Mouse (Mus musculus) right cerebral cortex, adult 18-20 months (tissue): ENCODE results near the gene Krt17.
"Not testable (repeated sequence)": the region's sequence is repeated elsewhere in the genome, so short reads cannot be mapped to it uniquely, and the experiment has no call there.

Source experiments
- DNase-seq: peaks from one replicate; pipeline ENCODE4 v3.0.0; 2022; ENCODE audit warnings: mixed read lengths

Krt17 gene

DNA sequence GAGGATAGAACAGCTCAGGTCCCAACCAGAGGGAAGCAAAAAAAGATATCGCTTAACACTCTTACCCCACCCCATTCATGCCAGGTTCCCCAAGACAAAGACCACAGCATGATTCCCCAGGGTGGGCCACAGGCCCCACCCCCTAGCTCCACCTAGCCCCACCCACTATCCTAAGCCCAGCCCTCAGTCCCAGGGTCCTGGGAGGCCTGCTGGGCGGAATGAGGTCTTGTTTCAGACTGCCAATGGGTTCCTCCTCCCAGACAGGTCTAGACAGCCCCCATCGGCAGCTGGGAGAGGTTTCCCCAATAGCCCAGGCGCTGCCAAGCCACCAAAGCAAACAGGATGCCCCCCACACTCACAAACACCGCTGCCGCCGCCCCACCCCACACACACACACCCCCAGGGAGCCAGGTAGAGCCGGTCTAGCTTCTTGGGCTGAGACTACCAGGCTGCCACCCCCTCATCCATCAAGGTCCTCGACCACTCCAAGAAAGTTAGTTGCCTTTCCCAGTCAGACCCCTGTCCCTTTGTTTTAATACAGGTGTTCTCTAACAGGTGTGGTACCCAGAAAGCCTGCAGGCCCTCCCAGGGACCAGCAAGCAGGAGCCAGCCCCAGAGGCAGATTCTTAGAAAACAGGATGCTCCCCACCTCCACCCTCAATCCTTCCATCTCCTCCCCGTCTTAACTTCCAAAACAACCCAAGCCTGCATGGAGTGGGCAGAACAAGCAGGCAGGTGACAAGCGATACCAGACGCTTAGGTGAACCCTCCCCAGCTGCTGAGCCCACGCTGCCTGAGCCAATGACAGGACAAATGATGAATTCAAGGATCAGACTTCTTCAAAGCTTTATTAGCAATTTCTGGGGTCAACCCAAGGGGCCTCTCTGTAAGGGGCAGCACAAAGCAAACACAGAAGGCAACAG is 1.5 kb upstream of the Krt17 start:
- no peak for DNase-seq

DNA sequence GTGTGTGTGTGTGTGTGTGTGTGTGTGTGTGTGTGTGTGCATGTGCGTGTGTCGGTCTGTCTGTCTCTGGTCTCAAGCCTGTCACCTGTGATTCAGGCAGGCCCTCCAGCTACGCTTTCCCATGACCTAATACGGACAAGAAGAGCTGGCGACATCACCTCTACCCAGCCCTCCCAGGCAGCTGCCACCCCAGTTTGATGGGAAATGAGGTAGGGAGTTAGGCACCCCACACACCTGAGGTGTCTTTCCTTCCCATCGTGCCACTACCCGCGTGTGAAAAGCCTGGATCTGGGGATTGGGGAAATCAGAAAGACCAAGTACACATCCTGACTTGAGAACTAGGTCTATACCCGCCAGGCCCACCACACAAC is 391 bp upstream of the Krt17 start:
- DNase-seq = no peak

DNA sequence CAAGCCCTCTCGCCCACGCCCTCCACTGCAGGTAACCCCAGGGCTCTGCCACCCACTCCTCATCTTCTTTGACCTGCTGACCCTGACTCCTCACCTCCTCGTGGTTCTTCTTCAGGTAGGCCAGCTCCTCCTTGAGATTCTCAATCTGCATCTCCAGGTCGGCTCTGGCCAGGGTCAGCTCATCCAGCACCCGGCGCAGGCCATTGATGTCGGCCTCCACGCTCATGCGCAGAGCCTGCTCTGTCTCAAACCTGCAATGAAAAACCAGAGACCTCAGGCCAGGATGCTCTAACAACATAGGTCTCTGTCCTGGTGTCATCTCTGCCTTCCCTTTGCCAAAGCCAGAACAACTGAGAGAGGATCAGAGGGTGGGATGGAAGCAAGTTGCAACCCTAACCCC is 1.8 kb downstream of the Krt17 start:
- DNase-seq = no peak

DNA sequence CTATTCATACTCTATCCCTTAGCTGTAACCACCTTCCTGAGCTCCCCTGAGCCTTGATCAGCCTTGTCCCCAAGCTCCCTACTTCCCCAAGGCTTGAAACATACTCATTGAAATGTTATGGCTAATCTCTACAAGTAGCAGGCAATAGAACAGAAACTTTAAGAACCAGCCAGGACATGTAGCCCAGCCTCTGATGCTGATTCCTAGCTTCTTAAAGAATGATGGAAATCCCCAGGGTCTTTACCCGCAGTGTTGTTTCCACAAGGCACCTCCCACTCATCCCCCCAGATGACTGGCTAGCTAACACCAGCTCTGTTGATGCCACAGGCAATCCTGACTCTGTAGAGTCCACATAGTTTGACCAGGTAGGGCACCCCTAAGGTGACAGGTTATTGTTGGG is 2.9 kb downstream of the Krt17 start:
- DNase-seq = no peak

DNA sequence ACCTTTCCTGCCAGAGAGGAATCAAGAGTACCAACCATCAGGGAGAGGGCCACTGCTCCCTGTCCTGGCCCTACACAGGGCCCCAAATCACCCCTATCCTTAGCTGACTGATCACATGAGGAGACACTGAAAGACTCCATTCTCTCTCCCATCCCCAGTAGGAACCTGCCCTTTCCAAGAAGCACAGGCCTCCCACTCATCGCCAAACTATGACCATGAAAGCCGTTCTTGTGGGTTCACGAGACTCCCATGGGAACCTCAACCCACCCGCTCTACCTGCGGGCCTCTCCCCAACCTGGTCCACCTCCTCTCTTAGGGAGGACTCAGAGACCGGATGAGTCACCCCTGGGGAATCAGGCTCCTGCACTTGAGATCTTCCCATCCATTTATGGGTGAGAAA is 5.3 kb downstream of the Krt17 start:
- DNase-seq = no peak

DNA sequence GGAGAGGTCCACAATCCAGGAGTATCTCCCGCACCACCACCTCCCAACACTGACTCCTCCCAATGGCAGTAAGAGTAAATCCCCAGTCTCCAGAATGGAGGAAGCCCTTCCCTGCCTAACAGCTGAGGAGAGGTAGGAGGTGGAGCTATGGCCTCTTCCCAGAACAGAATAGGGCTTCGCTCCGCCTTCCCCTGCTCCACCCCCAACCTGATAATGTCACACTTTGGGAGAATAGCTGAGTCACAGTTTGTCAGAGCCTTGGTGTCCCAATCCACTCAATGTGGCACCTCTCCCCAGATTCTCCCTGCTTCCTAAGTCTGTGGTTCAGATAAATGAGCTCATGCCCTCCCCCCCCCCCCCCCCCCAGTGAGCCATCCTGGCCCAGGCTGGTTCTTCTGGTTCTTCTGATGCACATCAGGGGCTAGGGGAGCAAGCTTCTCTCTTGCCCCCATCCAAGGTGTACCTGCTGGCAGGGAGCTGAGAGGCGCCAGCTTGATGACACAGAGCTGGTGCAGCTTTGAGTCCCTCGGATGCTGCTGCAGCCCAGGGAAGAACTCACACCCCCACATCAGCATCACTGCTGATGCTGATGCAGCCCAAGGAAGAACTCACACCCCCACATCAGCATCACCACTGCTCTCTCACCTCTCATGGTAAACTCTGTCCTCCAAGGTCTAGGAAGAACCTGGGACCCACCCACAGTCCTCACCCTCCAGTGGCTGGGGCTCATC is 6.3 kb downstream of the Krt17 start:
- DNase-seq = peak; percentile 49

DNA sequence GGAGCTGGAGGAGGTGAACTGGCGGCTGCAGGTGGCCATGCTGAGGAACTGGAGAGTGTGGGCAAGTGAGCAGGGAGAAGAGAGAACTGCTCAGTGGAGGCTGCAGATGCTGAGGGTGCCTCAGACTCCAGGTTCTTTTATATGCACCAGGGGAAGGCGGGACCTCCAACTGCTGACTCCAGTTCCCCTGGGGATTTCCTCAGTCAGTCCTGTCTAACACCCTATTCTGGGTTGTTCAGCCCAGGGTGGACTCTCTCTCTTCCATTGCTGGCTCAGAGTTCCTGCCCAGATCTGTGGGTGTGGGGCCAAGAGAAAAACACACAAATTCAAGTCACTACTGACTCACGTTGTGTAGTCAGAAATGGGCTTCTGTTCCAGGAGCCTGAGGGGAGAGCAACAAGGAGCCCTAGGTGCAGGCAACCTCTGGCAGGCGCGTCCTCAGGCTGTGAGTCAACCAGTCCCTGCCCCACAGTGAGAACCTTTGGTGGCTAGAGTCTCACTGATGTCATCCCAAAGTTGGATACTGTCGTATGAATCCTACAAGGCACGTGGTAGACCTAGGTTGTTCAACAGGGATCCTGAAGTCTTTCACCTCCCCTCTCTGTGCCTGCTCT is 11.9 kb downstream of the Krt17 start, which contains the start of gene Krt16:
Gene Krt16 (minus strand): TSS at position 51 of the 614 bp plus-strand sequence.
- DNase-seq = no peak

DNA sequence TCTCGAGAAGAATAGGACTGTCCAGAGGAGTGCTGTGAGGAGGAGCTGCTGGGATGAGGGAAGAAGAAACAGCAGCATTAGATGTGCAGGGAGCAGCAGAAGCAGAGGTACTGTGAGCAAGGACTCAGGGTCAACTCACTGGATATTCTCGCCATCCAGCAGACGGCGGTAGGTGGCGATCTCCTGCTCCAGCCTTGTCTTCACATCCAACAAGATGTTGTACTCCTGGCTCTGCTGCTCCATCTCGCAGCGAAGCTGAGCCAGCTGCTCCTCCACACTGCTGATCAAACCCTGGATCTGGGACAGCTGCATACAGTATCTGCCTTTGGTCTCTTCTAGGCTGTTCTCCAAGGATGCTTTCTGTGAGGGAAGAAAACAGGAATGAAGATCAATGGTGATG is 14.4 kb downstream of the Krt17 start:
- DNase-seq = not testable (repeated sequence)

DNA sequence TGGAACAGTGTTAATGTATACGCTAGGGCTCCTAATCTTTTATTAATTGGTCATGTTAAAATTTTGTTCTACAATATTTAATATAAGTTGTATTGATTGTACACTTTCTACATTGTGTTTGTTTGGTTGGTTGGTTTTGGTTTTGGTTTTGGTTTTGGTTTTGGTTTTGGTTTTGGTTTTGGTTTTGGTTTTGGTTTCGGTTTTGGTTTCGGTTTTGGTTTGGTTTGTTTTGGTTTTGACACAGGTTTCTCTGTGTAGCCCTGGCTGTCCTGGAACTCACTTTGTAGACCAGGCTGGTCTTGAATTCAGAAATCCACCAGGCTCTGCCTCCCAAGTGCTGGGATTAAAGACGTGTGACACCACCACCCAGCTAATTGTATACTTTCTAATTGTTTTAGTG is 20.6 kb downstream of the Krt17 start:
- not testable (repeated sequence) for DNase-seq

DNA sequence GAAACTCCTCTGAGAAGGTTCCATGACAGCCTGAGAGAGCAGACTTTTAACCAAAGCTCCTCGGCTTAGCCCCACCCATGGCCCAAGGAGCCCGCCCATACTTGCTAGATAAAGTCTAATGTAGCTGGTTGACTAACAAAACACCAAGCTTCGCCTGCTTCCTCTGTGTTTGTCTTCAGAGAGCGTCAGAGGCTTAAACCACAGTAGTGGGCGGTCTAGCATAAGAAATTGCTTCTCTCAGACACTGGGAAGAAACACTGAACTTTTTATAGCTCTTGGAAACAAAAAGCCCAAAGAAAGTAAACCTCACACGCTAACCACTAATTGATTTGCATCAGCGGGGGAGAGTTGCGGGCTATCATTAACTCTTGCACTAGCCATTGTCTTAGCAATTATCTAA is 39.1 kb downstream of the Krt17 start:
- DNase-seq = peak; percentile 11

DNA sequence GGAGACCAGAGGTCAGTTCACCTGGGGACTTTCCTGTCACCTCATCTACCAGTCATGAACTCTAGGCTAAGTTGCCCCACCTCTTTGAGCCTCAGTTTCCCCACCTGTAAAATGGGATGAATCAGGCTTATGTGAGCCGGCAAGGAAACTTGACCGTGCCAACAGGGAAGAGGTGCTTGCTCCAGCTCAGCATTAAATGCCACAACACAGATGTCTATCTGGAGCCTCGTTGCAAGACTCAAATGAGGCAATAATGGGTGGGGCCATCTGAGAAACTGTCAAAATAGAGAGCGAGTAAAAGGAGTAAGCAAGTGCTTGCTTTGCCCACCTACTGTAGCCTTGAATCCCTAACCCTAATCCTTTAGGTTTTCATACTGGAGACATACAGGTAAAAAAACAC is 41.5 kb downstream of the Krt17 start:
- DNase-seq = no peak

DNA sequence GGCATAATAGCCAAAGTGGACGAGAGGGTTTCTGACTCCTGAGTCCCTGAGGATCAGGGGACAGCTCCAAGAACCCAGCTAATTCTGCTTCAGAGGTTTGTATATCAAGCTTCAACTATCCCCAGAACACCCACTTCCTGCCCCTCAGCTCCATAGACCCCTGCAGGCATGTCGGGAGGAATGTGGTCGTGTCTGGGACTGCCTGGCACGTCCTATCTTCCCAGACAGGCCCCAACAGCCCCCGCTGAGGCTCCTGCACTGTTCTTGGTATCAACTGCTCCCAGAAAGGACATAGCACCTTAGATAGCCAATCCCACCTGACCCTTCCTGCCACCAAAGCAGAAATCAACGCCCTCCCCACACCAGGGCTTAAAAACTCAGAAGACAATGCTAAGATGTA is 52.3 kb downstream of the Krt17 start:
- DNase-seq = no peak

DNA sequence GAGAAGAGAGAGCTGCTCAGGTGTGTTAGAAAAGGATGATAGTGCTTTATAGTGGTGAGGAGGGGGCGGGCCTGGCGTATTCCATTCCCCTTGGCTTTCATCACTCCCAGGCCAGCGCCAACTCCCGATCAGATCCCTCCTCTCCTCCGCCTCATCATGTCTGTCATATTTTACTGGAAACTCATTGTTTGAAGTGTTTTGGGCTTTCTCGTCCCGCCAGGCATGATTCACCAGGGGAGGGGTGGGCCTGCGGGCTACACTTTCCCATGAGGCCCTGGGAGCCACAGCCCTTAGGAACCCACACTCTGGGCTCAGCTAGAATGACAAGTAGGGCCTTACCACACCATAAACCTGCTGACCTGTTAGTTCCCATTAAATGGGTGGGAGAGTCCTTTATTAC is 53.3 kb downstream of the Krt17 start, which contains the start of gene Krt14:
Gene Krt14 (minus strand): TSS at position 51 of the 400 bp plus-strand sequence.
- no peak for DNase-seq
